8 mouse cellular contexts compared by ENCODE assay signal in genomic region chr7:100851481-100852356, GRCm38 (mm10). TPM values are rescaled to one million over a fixed set of nuclear protein-coding genes. Genes with fewer than 3 reads are reported as not detected.
DNase-seq lines count a peak whose midpoint lies in the region; ATAC-seq and TF ChIP-seq lines count a peak whose summit lies in the region.

No protein-coding gene starts in this region.

- 49% methylated on average over 9 of the region's 9 CpGs for WGBS in intestine, embryonic 14.5 days
- WGBS in intestine, postnatal 0 days = 64% methylated on average over 9 of the region's 9 CpGs
- WGBS in neural tube, embryonic 11.5 days = 70% methylated on average over 9 of the region's 9 CpGs
- 57% methylated on average over 9 of the region's 9 CpGs for WGBS in neural tube, embryonic 13.5 days

- ATAC-seq in intestine, embryonic 14.5 days (replicated peaks; ENCODE audit: low FRiP score, low TSS enrichment, low read depth) = no peak
- ATAC-seq in intestine, postnatal 0 days = no peak
- ATAC-seq in neural tube, embryonic 11.5 days (ENCODE audit: insufficient read depth, low FRiP score, low TSS enrichment) = 0 out of 2 replicates have a peak, but pooled peaks have one; percentile 35
- no peak for ATAC-seq in neural tube, embryonic 13.5 days (ENCODE audit: low read depth)

- H3K4me3 ChIP-seq in intestine, embryonic 14.5 days (ENCODE audit: low read depth, low read length) = no peak overlapping the region
- no peak overlapping the region for H3K4me3 ChIP-seq in intestine, postnatal 0 days (ENCODE audit: low read depth, low read length)
- no peak overlapping the region for H3K4me3 ChIP-seq in neural tube, embryonic 11.5 days (ENCODE audit: low read depth, low read length)
- H3K4me3 ChIP-seq in neural tube, embryonic 13.5 days = no peak overlapping the region

- no peaks in the 10 kb centered on the region for H3K27me3 ChIP-seq in intestine, embryonic 14.5 days (replicated peaks; ENCODE audit: control insufficient read depth, insufficient read depth, low read length)
- H3K27me3 ChIP-seq in intestine, postnatal 0 days (replicated peaks; ENCODE audit: control insufficient read depth, insufficient read depth, low read length) = no peaks in the 10 kb centered on the region
- no peaks in the 10 kb centered on the region for H3K27me3 ChIP-seq in neural tube, embryonic 11.5 days (ENCODE audit: control insufficient read depth, insufficient read depth, low read length)
- H3K27me3 ChIP-seq in neural tube, embryonic 13.5 days = no peaks in the 10 kb centered on the region

- TF ChIP-seq CTCF in intestine, postnatal 0 days (IDR thresholded peaks at IDR 0.05; ENCODE audit: low read depth) = no peak

- no peaks in the 10 kb centered on the region for H3K36me3 ChIP-seq in intestine, embryonic 14.5 days (ENCODE audit: control insufficient read depth, insufficient read depth, low read length)
- no peaks in the 10 kb centered on the region; the same call in 1 of the 2 replicates for H3K36me3 ChIP-seq in intestine, postnatal 0 days (ENCODE audit: control insufficient read depth, insufficient read depth)
- no peaks in the 10 kb centered on the region for H3K36me3 ChIP-seq in neural tube, embryonic 11.5 days (ENCODE audit: control insufficient read depth, insufficient read depth, low read length)
- no peaks in the 10 kb centered on the region for H3K36me3 ChIP-seq in neural tube, embryonic 13.5 days

- H3K27ac ChIP-seq in intestine, embryonic 14.5 days (ENCODE audit: low read depth) = 0 out of 2 replicates have a peak overlapping the region, but pooled peaks have one; percentile 38
- no peak overlapping the region for H3K27ac ChIP-seq in intestine, postnatal 0 days (ENCODE audit: low read depth, low read length)
- H3K27ac ChIP-seq in neural tube, embryonic 11.5 days (ENCODE audit: low read depth, low read length) = no peak overlapping the region
- peak overlapping the region; percentile 52 for H3K27ac ChIP-seq in neural tube, embryonic 13.5 days (replicated peaks)

- no peaks in the 10 kb centered on the region for H3K9me3 ChIP-seq in intestine, embryonic 14.5 days (ENCODE audit: control insufficient read depth, low read length)
- no peaks in the 10 kb centered on the region for H3K9me3 ChIP-seq in intestine, postnatal 0 days (ENCODE audit: control insufficient read depth)
- no peaks in the 10 kb centered on the region for H3K9me3 ChIP-seq in neural tube, embryonic 11.5 days (ENCODE audit: control insufficient read depth, low read length)
- no peaks in the 10 kb centered on the region for H3K9me3 ChIP-seq in neural tube, embryonic 13.5 days

- no peak overlapping the region for H3K4me2 ChIP-seq in intestine, embryonic 14.5 days (ENCODE audit: low read length)
- H3K4me2 ChIP-seq in intestine, postnatal 0 days (replicated peaks; ENCODE audit: low read depth) = no peak overlapping the region
- no peak overlapping the region for H3K4me2 ChIP-seq in neural tube, embryonic 11.5 days (ENCODE audit: low read depth)
- no peak overlapping the region for H3K4me2 ChIP-seq in neural tube, embryonic 13.5 days

- H3K4me1 ChIP-seq in intestine, embryonic 14.5 days (replicated peaks; ENCODE audit: control insufficient read depth, insufficient read depth, low read length) = peaks cover 19% of the 10 kb centered on the region
- no peaks in the 10 kb centered on the region for H3K4me1 ChIP-seq in intestine, postnatal 0 days (replicated peaks; ENCODE audit: control insufficient read depth, insufficient read depth, low read length)
- peaks cover 12% of the 10 kb centered on the region for H3K4me1 ChIP-seq in neural tube, embryonic 11.5 days (ENCODE audit: control insufficient read depth, insufficient read depth, low read length)
- peaks cover 24% of the 10 kb centered on the region for H3K4me1 ChIP-seq in neural tube, embryonic 13.5 days (replicated peaks)

- DNase-seq in cerebellum, adult 11-12 months = peak; percentile 13
- DNase-seq in cerebellum, postnatal 36 days = no peak
- no peak for DNase-seq in intestine, embryonic 14.5 days (ENCODE audit: low spot score)
- DNase-seq in neural tube, embryonic 11.5 days (ENCODE audit: low spot score) = no peak
- no peak for DNase-seq in neural tube, embryonic 10.5 days (ENCODE audit: extremely low spot score, low spot score)
- no peak for DNase-seq in cerebellum, postnatal 25 days

- no peak overlapping the region for H3K9ac ChIP-seq in intestine, embryonic 14.5 days (ENCODE audit: low read length)
- H3K9ac ChIP-seq in intestine, postnatal 0 days (ENCODE audit: low read depth, low read length) = no peak overlapping the region
- no peak overlapping the region for H3K9ac ChIP-seq in neural tube, embryonic 11.5 days (ENCODE audit: low read length)
- H3K9ac ChIP-seq in neural tube, embryonic 13.5 days = no peak overlapping the region

RNA-seq across cellular contexts. Expression of gene Relt, which starts 11.5 kb away (rescaled TPM):
- polyA plus RNA-seq in intestine, embryonic 14.5 days (2014; fragmentation: Nextera tagmentation; extraction: Ambion mirVana) = 1.9 and 2.0 TPM in 2 replicates
- polyA plus RNA-seq in intestine, postnatal 0 days (2015; fragmentation: Nextera tagmentation; extraction: Ambion mirVana) = 0.78 and 1.0 TPM in 2 replicates
- polyA plus RNA-seq in neural tube, embryonic 11.5 days (2014; fragmentation: Nextera tagmentation; extraction: Ambion mirVana) = 2.6 and 3.9 TPM in 2 replicates
- 3.7 and 4.6 TPM in 2 replicates for polyA plus RNA-seq in neural tube, embryonic 13.5 days (2015; fragmentation: Nextera tagmentation; extraction: Ambion mirVana)

Comparison
In these comparisons a context has a peak if more than half of its experiments do, and no peak if none do; other contexts are left out.
1. H3K27ac ChIP-seq: peak in intestine, embryonic 14.5 days (single experiment) and neural tube, embryonic 13.5 days (single experiment); none in intestine, postnatal 0 days (single experiment) and neural tube, embryonic 11.5 days (single experiment).